Mouse (Mus musculus): Measurements from ENCODE around the gene Gm17019. TPM values are rescaled to one million over a fixed set of nuclear protein-coding genes. Genes with fewer than 3 reads are reported as not detected.
"Not testable (repeated sequence)": the region's sequence is repeated elsewhere in the genome, so short reads cannot be mapped to it uniquely, and the experiment has no call there.

The Gm17019 gene
- total RNA-seq, 2 experiments from 2014 or later, result not detected

DNA sequence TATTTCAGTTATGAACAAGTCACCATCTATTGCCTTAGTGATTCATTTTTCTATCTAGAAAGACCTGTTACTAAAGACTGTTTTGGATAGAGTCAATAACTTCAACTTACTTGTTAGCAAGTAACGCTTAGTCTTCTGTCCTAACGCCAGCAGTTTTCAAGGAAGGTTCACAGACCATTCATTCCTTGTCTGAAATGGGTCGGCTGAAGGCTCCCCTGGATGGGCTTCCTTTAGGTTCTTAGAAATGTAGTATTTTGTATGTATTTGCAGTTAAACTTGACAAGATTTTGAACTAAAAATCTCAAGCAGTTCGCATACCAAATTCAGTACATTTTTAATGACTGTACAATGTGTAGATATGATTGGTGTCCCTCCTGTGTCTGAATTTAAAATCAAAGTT lies 35.2 kb downstream of the Gm17019 start:
- DNase-seq (ENCODE audit: low spot score in 2 of 2), result not testable (repeated sequence)

- not testable (repeated sequence) for DNase-seq (ENCODE audit: low spot score in 2 of 2)
Observed at GRCm38 (mm10) chr5:14996670-14997249, 36.0 kb downstream of the Gm17019 start.

- not testable (repeated sequence) for DNase-seq (ENCODE audit: low spot score in 2 of 2)
Observed at GRCm38 (mm10) chr5:14994124-14994523, 38.7 kb downstream of the Gm17019 start.

- not testable (repeated sequence) for DNase-seq (ENCODE audit: low spot score in 2 of 2)
Observed at GRCm38 (mm10) chr5:14990375-14991158, 42.2 kb downstream of the Gm17019 start.

DNA sequence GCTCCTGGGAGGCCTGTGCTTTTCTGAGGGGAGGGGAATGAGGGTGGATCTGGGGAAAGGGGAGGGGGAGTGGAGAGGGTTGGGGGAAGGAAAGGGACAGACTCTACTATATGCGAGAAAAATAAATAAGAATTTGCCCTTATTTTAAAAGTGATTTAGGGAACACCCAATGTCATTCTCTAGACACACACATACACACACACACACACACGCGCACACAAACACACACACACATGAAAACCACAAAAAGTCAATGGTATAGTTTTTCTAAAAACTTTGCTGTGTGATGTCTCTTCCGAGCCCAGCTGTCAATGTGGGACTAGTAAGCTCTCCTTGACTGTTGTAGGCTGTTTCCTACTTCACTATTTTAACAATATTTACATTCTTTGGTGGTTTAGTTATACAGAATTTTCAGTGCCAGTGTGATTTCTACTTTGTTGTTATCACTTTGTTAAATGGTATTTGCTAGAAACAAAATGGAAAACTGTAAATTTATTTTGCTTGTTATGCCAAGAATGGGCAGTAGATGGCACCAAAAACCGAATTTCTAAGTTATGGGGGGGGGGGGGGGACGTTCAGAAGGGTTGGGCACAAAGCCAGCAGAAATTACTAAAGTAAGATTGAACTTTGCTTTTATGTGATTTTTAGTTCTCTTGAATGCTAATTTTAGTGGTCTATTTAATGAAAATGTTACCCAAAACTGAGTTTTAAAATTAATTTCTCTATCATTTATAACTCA lies 46.0 kb downstream of the Gm17019 start:
- not testable (repeated sequence) for DNase-seq (ENCODE audit: low spot score in 2 of 2)

Other genes starting within 250 kb of the Gm17019 start
- gene Gm9758, start 118.1 kb downstream of the Gm17019 start, total RNA-seq (2021), result not detected
- not detected for gene Speer4e, start 94.6 kb downstream of the Gm17019 start, total RNA-seq (2021)
- gene Gm10354, start 54.1 kb downstream of the Gm17019 start, total RNA-seq (2021), result not detected